Mouse (Mus musculus) heart, embryonic 11.5 days (tissue): ENCODE measurements around the gene Nmt2. TPM values are rescaled to one million over a fixed set of nuclear protein-coding genes. Genes with fewer than 3 reads are reported as not detected.

Experiments used
- ATAC-seq: fragments of 200-750 bp; cut with Nextera tagmentation; replicated peaks from 2 replicates; pipeline ENCODE4 v1.8.0; 2017; ENCODE audit warnings: moderate library complexity; ENCODE audit not compliant: insufficient number of reproducible peaks, low FRiP score, low TSS enrichment
- H3K27ac ChIP-seq: fragments of 300-500 bp; sonication (generic); 2 replicates; pipeline ENCODE4 v1.5.1; 2014; ENCODE audit warnings: mild to moderate bottlenecking, low read depth, low read length
- H3K27me3 ChIP-seq: fragments of 300-500 bp; sonication (generic); 2 replicates; pipeline ENCODE4 v1.6.1; 2014; ENCODE audit warnings: mild to moderate bottlenecking, low read length, mixed read lengths; ENCODE audit not compliant: control insufficient read depth, insufficient read depth
- H3K36me3 ChIP-seq: fragments of 300-500 bp; sonication (generic); 2 replicates; pipeline ENCODE4 v1.6.1; 2014; ENCODE audit warnings: mild to moderate bottlenecking, low read length, moderate library complexity, mixed read lengths; ENCODE audit not compliant: control insufficient read depth, insufficient read depth
- H3K4me1 ChIP-seq: fragments of 300-500 bp; sonication (generic); 2 replicates; pipeline ENCODE4 v1.6.1; 2014; ENCODE audit warnings: low read length; ENCODE audit not compliant: control insufficient read depth, insufficient read depth
- H3K4me2 ChIP-seq: fragments of 300-500 bp; sonication (generic); 2 replicates; pipeline ENCODE4 v1.6.1; 2014; ENCODE audit warnings: mild to moderate bottlenecking, moderate library complexity
- H3K4me3 ChIP-seq: fragments of 300-500 bp; sonication (generic); 2 replicates; pipeline ENCODE4 v1.5.1; 2014; ENCODE audit warnings: low read depth, low read length
- H3K9ac ChIP-seq: fragments of 300-500 bp; sonication (generic); 2 replicates; pipeline ENCODE4 v1.6.1; 2014; ENCODE audit warnings: mild to moderate bottlenecking, low read depth, low read length, moderate library complexity
- H3K9me3 ChIP-seq: fragments of 300-500 bp; sonication (generic); replicated peaks from 2 replicates; pipeline ENCODE4 v1.6.1; 2016; ENCODE audit warnings: low read length; ENCODE audit not compliant: control insufficient read depth
- WGBS: fragments of 180-500 bp; shearing (Covaris S2); extraction: QIAGEN DNeasy Blood & Tissue Kit; methylation state at CpG from one replicate; pipeline ENCODE4 v1.1.7; 2014; ENCODE audit not compliant: insufficient replicate concordance; 5-methylcytosine and 5-hydroxymethylcytosine counted together
- polyA plus RNA-seq: library from polyadenylated mRNA; unstranded; fragments of >200 nt; fragmentation: Nextera tagmentation; extraction: Ambion mirVana; gene quantifications from 2 replicates; pipeline ENCODE4 v1.2.1, GENCODE M21; 2014

Gene Nmt2
- polyA plus RNA-seq, 1 experiment from 2014 or later: 38.2 TPM

GRCm38 (mm10) chr2:3295826-3296225 lies 11.8 kb downstream of the Nmt2 start:
- Histone ChIP-seq H3K9me3 (no peaks in the 10 kb centered on the region), H3K27ac (no peak overlapping the region), H3K36me3 (no peaks in the 10 kb centered on the region), H3K4me1 (no peaks in the 10 kb centered on the region), H3K4me2 (no peak overlapping the region), H3K27me3 (no peaks in the 10 kb centered on the region), H3K4me3 (no peak overlapping the region), H3K9ac (no peak overlapping the region)
- no peak for ATAC-seq
- 91% methylated on average over 7 of the region's 7 CpGs for WGBS

- H3K4me1 ChIP-seq: no peaks in the 10 kb centered on the region
- H3K9me3 ChIP-seq: no peaks in the 10 kb centered on the region
- no peak for ATAC-seq
- H3K4me3 ChIP-seq: no peak overlapping the region
- 83% methylated on average over 3 of the region's 3 CpGs for WGBS
- H3K27me3 ChIP-seq: no peaks in the 10 kb centered on the region
- H3K27ac ChIP-seq: no peak overlapping the region
- no peak overlapping the region for H3K4me2 ChIP-seq
- H3K9ac ChIP-seq: no peak overlapping the region
- peaks cover 10% of the 10 kb centered on the region for H3K36me3 ChIP-seq
Observed at GRCm38 (mm10) chr2:3305426-3306025, 21.5 kb downstream of the Nmt2 start.

- H3K4me3 ChIP-seq: no peak overlapping the region
- ATAC-seq: no peak
- peaks cover 23% of the 10 kb centered on the region for H3K36me3 ChIP-seq
Observed at GRCm38 (mm10) chr2:3323132-3323531, 39.1 kb downstream of the Nmt2 start.

GRCm38 (mm10) chr2:3324381-3325130 lies 40.5 kb downstream of the Nmt2 start:
- Histone ChIP-seq H3K4me1 (no peaks in the 10 kb centered on the region), H3K36me3 (peaks cover 21% of the 10 kb centered on the region), H3K4me3 (no peak overlapping the region), H3K9ac (no peak overlapping the region), H3K27ac (no peak overlapping the region), H3K27me3 (no peaks in the 10 kb centered on the region), H3K9me3 (no peaks in the 10 kb centered on the region), H3K4me2 (no peak overlapping the region)
- no peak for ATAC-seq
- WGBS: 95% methylated on average over 7 of the region's 7 CpGs

More at GRCm38 (mm10) chr2:3323132-3323531, 39.1 kb downstream of the Nmt2 start:
- no peaks in the 10 kb centered on the region for H3K27me3 ChIP-seq
- no peak overlapping the region for H3K27ac ChIP-seq
- WGBS: 80% methylated on average over 2 of the region's 2 CpGs
- no peaks in the 10 kb centered on the region for H3K4me1 ChIP-seq
- no peak overlapping the region for H3K9ac ChIP-seq
- no peak overlapping the region for H3K4me2 ChIP-seq
- no peaks in the 10 kb centered on the region for H3K9me3 ChIP-seq

- peaks cover 21% of the 10 kb centered on the region for H3K36me3 ChIP-seq
- no peak for ATAC-seq
- H3K9me3 ChIP-seq: no peaks in the 10 kb centered on the region
- no peak overlapping the region for H3K4me3 ChIP-seq
- 0 out of 2 replicates have a peak, but pooled peaks cover 6% of the 10 kb centered on the region for H3K4me1 ChIP-seq
- no peak overlapping the region for H3K27ac ChIP-seq
- no peak overlapping the region for H3K9ac ChIP-seq
- no peaks in the 10 kb centered on the region for H3K27me3 ChIP-seq
- WGBS: 66% methylated on average over 1 of the region's 1 CpGs
- H3K4me2 ChIP-seq: no peak overlapping the region
Observed at GRCm38 (mm10) chr2:3326547-3326946, 42.5 kb downstream of the Nmt2 start.

GRCm38 (mm10) chr2:3327351-3327750 lies 43.3 kb downstream of the Nmt2 start:
- Histone ChIP-seq H3K4me2 (no peak overlapping the region), H3K9me3 (no peaks in the 10 kb centered on the region), H3K27me3 (no peaks in the 10 kb centered on the region), H3K27ac (no peak overlapping the region), H3K4me1 (0 out of 2 replicates have a peak, but pooled peaks cover 6% of the 10 kb centered on the region), H3K9ac (no peak overlapping the region), H3K36me3 (peaks cover 21% of the 10 kb centered on the region), H3K4me3 (no peak overlapping the region)
- WGBS: 25% methylated on average over 1 of the region's 1 CpGs
- no peak for ATAC-seq

GRCm38 (mm10) chr2:3331071-3331703 lies 47.2 kb downstream of the Nmt2 start:
- Histone ChIP-seq H3K4me3 (peak overlapping the region; percentile 75), H3K4me2 (peak overlapping the region; percentile 85), H3K9ac (no peak overlapping the region; the same call in 1 of the 2 replicates), H3K36me3 (0 out of 2 replicates have a peak, but pooled peaks cover 3% of the 10 kb centered on the region), H3K27me3 (no peaks in the 10 kb centered on the region), H3K27ac (no peak overlapping the region), H3K4me1 (0 out of 2 replicates have a peak, but pooled peaks cover 6% of the 10 kb centered on the region), H3K9me3 (no peaks in the 10 kb centered on the region)
- WGBS: 74% methylated on average over 5 of the region's 5 CpGs
- ATAC-seq: no peak

GRCm38 (mm10) chr2:3332056-3332455 lies 48.0 kb downstream of the Nmt2 start:
- Histone ChIP-seq H3K4me2 (peak overlapping the region; percentile 85), H3K4me1 (0 out of 2 replicates have a peak, but pooled peaks cover 6% of the 10 kb centered on the region), H3K9me3 (no peaks in the 10 kb centered on the region), H3K27ac (peak overlapping the region; percentile 82), H3K9ac (peak overlapping the region; percentile 84), H3K36me3 (0 out of 2 replicates have a peak, but pooled peaks cover 3% of the 10 kb centered on the region), H3K4me3 (peak overlapping the region; percentile 75), H3K27me3 (no peaks in the 10 kb centered on the region)
- no peak for ATAC-seq
- 1% methylated on average over 21 of the region's 21 CpGs for WGBS
